8 mouse cellular contexts compared by ENCODE assay signal in genomic region chr5:116031190-116031577, GRCm38 (mm10). TPM values are rescaled to one million over a fixed set of nuclear protein-coding genes. Genes with fewer than 3 reads are reported as not detected.
DNase-seq lines count a peak whose midpoint lies in the region; ATAC-seq and TF ChIP-seq lines count a peak whose summit lies in the region.
"Had no signal": no experiment of that assay in that cellular context is flagged by ENCODE, and none has a peak within 500 bp of the region (broad histone marks: within the 10 kb centered on the region; RNA-seq: fewer than 3 reads in every experiment).

No protein-coding gene starts in this region.

- 0 out of 2 replicates have a peak, but pooled peaks cover 2% of the 10 kb centered on the region for H3K4me1 ChIP-seq in forebrain, embryonic 14.5 days (ENCODE audit: control insufficient read depth, insufficient read depth, low read length)
- peaks cover 7% of the 10 kb centered on the region for H3K4me1 ChIP-seq in hindbrain, embryonic 13.5 days (replicated peaks)
- H3K4me1 ChIP-seq in midbrain, embryonic 10.5 days, result peaks cover 14% of the 10 kb centered on the region
- no peaks in the 10 kb centered on the region for H3K4me1 ChIP-seq in small intestine, adult 2 months (ENCODE audit: control insufficient read depth, insufficient read depth, insufficient read length, low read length)

- H3K4me3 ChIP-seq in forebrain, embryonic 14.5 days (ENCODE audit: low read depth, low read length), result no peak overlapping the region
- H3K4me3 ChIP-seq in hindbrain, embryonic 13.5 days, result peak overlapping the region; percentile 16; the same call in 1 of the 2 replicates
- H3K4me3 ChIP-seq in midbrain, embryonic 10.5 days, result peak overlapping the region; percentile 38
- H3K4me3 ChIP-seq in small intestine, adult 2 months (ENCODE audit: low read depth, low read length), result no peak overlapping the region

- TF ChIP-seq POLR2A in brain, embryonic 14.5 days (IDR thresholded peaks at IDR 0.05; ENCODE audit: borderline replicate concordance, extremely low read depth, insufficient read depth, insufficient read length, poor library complexity, severe bottlenecking), result no peak
- TF ChIP-seq POLR2A in small intestine, adult 2 months (IDR thresholded peaks at IDR 0.05; ENCODE audit: low read depth, low read length), result no peak

- TF ChIP-seq CTCF in brain, embryonic 14.5 days (IDR thresholded peaks at IDR 0.05; ENCODE audit: borderline replicate concordance, extremely low read depth, insufficient read depth, insufficient read length), result peak; percentile 98
- TF ChIP-seq CTCF in small intestine, adult 2 months (IDR thresholded peaks at IDR 0.05; ENCODE audit: extremely low read depth, insufficient read length, insufficient replicate concordance, low read depth, low read length), result peak; percentile 95

- intact Hi-C loops in left cerebral cortex, postnatal 25 days (cut with DNase I), result loop anchor here (5.0 kb wide), 2 partner anchors 91 to 1066 kb away; no protein-coding TSS in a partner anchor

- 4% methylated on average over 14 of the region's 14 CpGs for WGBS in forebrain, embryonic 14.5 days
- 5% methylated on average over 14 of the region's 14 CpGs for WGBS in hindbrain, embryonic 13.5 days
- WGBS in midbrain, embryonic 10.5 days, result 5% methylated on average over 14 of the region's 14 CpGs
- WGBS in small intestine, adult 2 months, result 1% methylated on average over 14 of the region's 14 CpGs

- H3K27ac ChIP-seq in forebrain, embryonic 14.5 days (ENCODE audit: low read depth, low read length), result no peak overlapping the region
- H3K27ac ChIP-seq in hindbrain, embryonic 13.5 days, result no peak overlapping the region
- no peak overlapping the region for H3K27ac ChIP-seq in midbrain, embryonic 10.5 days (replicated peaks)
- no peak overlapping the region for H3K27ac ChIP-seq in small intestine, adult 2 months (ENCODE audit: insufficient read depth, low read depth, low read length)

- H3K4me2 ChIP-seq in forebrain, embryonic 14.5 days (ENCODE audit: low read length), result peak overlapping the region; percentile 30
- H3K4me2 ChIP-seq in hindbrain, embryonic 13.5 days, result peak overlapping the region; percentile 46

- no peak for ATAC-seq in forebrain, embryonic 14.5 days
- peak; percentile 54 for ATAC-seq in hindbrain, embryonic 13.5 days (ENCODE audit: low FRiP score)

- H3K27me3 ChIP-seq in forebrain, embryonic 14.5 days (replicated peaks; ENCODE audit: control insufficient read depth, insufficient read depth, low read length), result no peaks in the 10 kb centered on the region; the same call in 1 of the 2 replicates
- H3K27me3 ChIP-seq in hindbrain, embryonic 13.5 days, result peaks cover 18% of the 10 kb centered on the region
- 0 out of 2 replicates have a peak, but pooled peaks cover 11% of the 10 kb centered on the region for H3K27me3 ChIP-seq in midbrain, embryonic 10.5 days (ENCODE audit: low read depth, poor library complexity, severe bottlenecking)
- no peaks in the 10 kb centered on the region for H3K27me3 ChIP-seq in small intestine, adult 2 months (ENCODE audit: control insufficient read depth, insufficient read depth, low read length)

- H3K9me3 ChIP-seq in forebrain, embryonic 14.5 days (replicated peaks; ENCODE audit: control insufficient read depth, low read length), result no peaks in the 10 kb centered on the region
- no peaks in the 10 kb centered on the region for H3K9me3 ChIP-seq in hindbrain, embryonic 13.5 days
- H3K9me3 ChIP-seq in midbrain, embryonic 10.5 days (replicated peaks), result no peaks in the 10 kb centered on the region

- H3K36me3 ChIP-seq in forebrain, embryonic 14.5 days (ENCODE audit: control insufficient read depth, insufficient read depth, low read length), result no peaks in the 10 kb centered on the region
- H3K36me3 ChIP-seq in hindbrain, embryonic 13.5 days, result no peaks in the 10 kb centered on the region
- no peaks in the 10 kb centered on the region for H3K36me3 ChIP-seq in midbrain, embryonic 10.5 days
- H3K36me3 ChIP-seq in small intestine, adult 2 months (ENCODE audit: control insufficient read depth, insufficient read depth, low read length), result no peaks in the 10 kb centered on the region

- H3K9ac ChIP-seq in forebrain, embryonic 14.5 days (ENCODE audit: low read length), result no peak overlapping the region
- H3K9ac ChIP-seq in hindbrain, embryonic 13.5 days, result no peak overlapping the region

- DNase-seq in Muller cell, postnatal 12 days (ENCODE audit: inconsistent ontology term), result peak; percentile 47
- peak; percentile 88 for DNase-seq in brain, embryonic 14.5 days (ENCODE audit: low read depth)
- peak; percentile 91 for DNase-seq in forebrain, embryonic 14.5 days (ENCODE audit: low spot score)
- peak; percentile 56 to 70 for DNase-seq in left cerebral cortex, postnatal 25 days (ENCODE audit: low spot score in 2 of 2)
- peak; percentile 74 for DNase-seq in midbrain, embryonic 10.5 days (ENCODE audit: low spot score)

RNA-seq across cellular contexts. Expression of gene Prkab1, which starts 6.9 kb away (rescaled TPM):
- polyA plus RNA-seq in brain, embryonic 14.5 days (2012; rRNA removed), result 81.8 and 89.6 TPM in 2 replicates
- 44.1 and 52.1 TPM in 2 replicates for polyA plus RNA-seq in forebrain, embryonic 14.5 days (2014; fragmentation: Nextera tagmentation; extraction: Ambion mirVana)
- 54.8 and 55.0 TPM in 2 replicates for polyA plus RNA-seq in hindbrain, embryonic 13.5 days (2015; fragmentation: Nextera tagmentation; extraction: Ambion mirVana)
- total RNA-seq in left cerebral cortex, postnatal 25 days (2021), result 10 to 100 TPM; 21.3 to 22.4 TPM
- polyA plus RNA-seq in midbrain, embryonic 10.5 days (2016; fragmentation: Nextera tagmentation; extraction: Ambion mirVana), result 66.7 and 72.6 TPM in 2 replicates
- polyA plus RNA-seq in small intestine, adult 2 months (2012; rRNA removed), result 37.8 and 73.8 TPM in 2 replicates

RNA-seq across cellular contexts. Expression of gene Tmem233, which starts 51.9 kb away (rescaled TPM):
- polyA plus RNA-seq in brain, embryonic 14.5 days (2012; rRNA removed), result not detected in 2 replicates
- not detected in 2 replicates for polyA plus RNA-seq in forebrain, embryonic 14.5 days (2014; fragmentation: Nextera tagmentation; extraction: Ambion mirVana)
- polyA plus RNA-seq in hindbrain, embryonic 13.5 days (2015; fragmentation: Nextera tagmentation; extraction: Ambion mirVana), result not detected in 2 replicates
- not detected for total RNA-seq in left cerebral cortex, postnatal 25 days (2021)
- polyA plus RNA-seq in midbrain, embryonic 10.5 days (2016; fragmentation: Nextera tagmentation; extraction: Ambion mirVana), result not detected in 2 replicates
- 0.05 TPM in 1 of 2 replicates, not detected in the other for polyA plus RNA-seq in small intestine, adult 2 months (2012; rRNA removed)
- polyA plus RNA-seq: stomach, embryonic 14.5 days had no signal

Comparison
In these comparisons a context has a peak if more than half of its experiments do, and no peak if none do; other contexts are left out.
1. H3K4me3 ChIP-seq: peak in hindbrain, embryonic 13.5 days (single experiment) and midbrain, embryonic 10.5 days (single experiment); none in forebrain, embryonic 14.5 days (single experiment) and small intestine, adult 2 months (single experiment).
2. Peak in every context shown above with its lines, with median percentiles within 50 percentile points of each other: DNase-seq.